ENCODE assay signal across 33 mouse cellular contexts in genomic region chrX:67238578-67239328, GRCm38 (mm10).
"Had no signal": no experiment of that assay in that cellular context is flagged by ENCODE, and none has a peak within 500 bp of the region (broad histone marks: within the 10 kb centered on the region; RNA-seq: fewer than 3 reads in every experiment).

No protein-coding gene starts in this region.

- H3K27ac ChIP-seq: heart, embryonic 10.5 days; heart, embryonic 13.5 days; heart, embryonic 15.5 days; hindbrain, embryonic 10.5 days; hindbrain, embryonic 12.5 days; hindbrain, embryonic 13.5 days; hindbrain, embryonic 14.5 days; hindbrain, embryonic 15.5 days; hindbrain, postnatal 0 days; kidney, embryonic 15.5 days; kidney, postnatal 0 days; layer of hippocampus, adult 2 months; left cerebral cortex, adult 2 months had no signal

- H3K27me3 ChIP-seq: heart, embryonic 12.5 days; heart, embryonic 13.5 days; heart, embryonic 15.5 days; hindbrain, embryonic 12.5 days; hindbrain, embryonic 13.5 days; hindbrain, embryonic 15.5 days; kidney, embryonic 15.5 days had no signal

- H3K9me3 ChIP-seq: heart, embryonic 10.5 days; heart, embryonic 12.5 days; heart, embryonic 13.5 days; heart, embryonic 15.5 days; hindbrain, embryonic 10.5 days; hindbrain, embryonic 12.5 days; hindbrain, embryonic 13.5 days; hindbrain, embryonic 15.5 days; kidney, embryonic 15.5 days had no signal

- H3K36me3 ChIP-seq: heart, embryonic 10.5 days; heart, embryonic 12.5 days; heart, embryonic 13.5 days; heart, embryonic 15.5 days; hindbrain, embryonic 10.5 days; hindbrain, embryonic 12.5 days; hindbrain, embryonic 13.5 days; hindbrain, embryonic 15.5 days; kidney, embryonic 15.5 days had no signal

- ATAC-seq: hindbrain, embryonic 16.5 days; hindbrain, postnatal 0 days; inflammation-experienced regulatory T-cells, adult 6 months had no signal

- H3K4me3 ChIP-seq: heart, embryonic 10.5 days; heart, embryonic 12.5 days; heart, embryonic 13.5 days; heart, embryonic 15.5 days; hindbrain, embryonic 10.5 days; hindbrain, embryonic 12.5 days; hindbrain, embryonic 13.5 days; hindbrain, embryonic 15.5 days; kidney, embryonic 15.5 days; layer of hippocampus, adult 2 months; left cerebral cortex, adult 2 months had no signal

- DNase-seq: heart, postnatal 10 days; heart, postnatal 14 days; heart, postnatal 36 days; heart, postnatal 4 days; kidney, adult 11 months; kidney, adult 18-20 months; kidney, adult 2 months; kidney, adult 8-10 months; kidney, adult 9 months; kidney, postnatal 10 days; kidney, postnatal 14 days; kidney, postnatal 25 days; kidney, postnatal 36 days; kidney, postnatal 4 days; layer of hippocampus, adult 9-11 months; layer of hippocampus, postnatal 36 days had no signal

- H3K9ac ChIP-seq: heart, embryonic 12.5 days; heart, embryonic 13.5 days; heart, embryonic 15.5 days; hindbrain, embryonic 12.5 days; hindbrain, embryonic 13.5 days; hindbrain, embryonic 14.5 days; hindbrain, embryonic 15.5 days; kidney, embryonic 15.5 days had no signal

- H3K4me2 ChIP-seq: heart, embryonic 11.5 days; heart, embryonic 12.5 days; heart, embryonic 13.5 days; heart, embryonic 15.5 days; hindbrain, embryonic 12.5 days; hindbrain, embryonic 13.5 days; hindbrain, embryonic 14.5 days; hindbrain, embryonic 15.5 days; kidney, embryonic 15.5 days had no signal

- H3K4me1 ChIP-seq: heart, embryonic 10.5 days; heart, embryonic 12.5 days; heart, embryonic 13.5 days; heart, embryonic 15.5 days; hindbrain, embryonic 10.5 days; hindbrain, embryonic 12.5 days; hindbrain, embryonic 13.5 days; hindbrain, embryonic 15.5 days; kidney, embryonic 15.5 days had no signal
